Mouse (Mus musculus) limb, embryonic 10.5 days (tissue): ENCODE data around the gene B3gntl1. TPM values are rescaled to one million over a fixed set of nuclear protein-coding genes. Genes with fewer than 3 reads are reported as not detected.
A peak's percentile ranks its signal among the peaks of the same experiment; 100 is the strongest.
"Not testable (repeated sequence)": the region's sequence is repeated elsewhere in the genome, so short reads cannot be mapped to it uniquely, and the experiment has no call there.

Source experiments
- DNase-seq: peaks from one replicate; pipeline ENCODE4 v3.0.0-alpha.2; 2017; ENCODE audit warnings: low spot score
- H3K27ac ChIP-seq: fragments of 300-500 bp; sonication (generic); 2 replicates; pipeline ENCODE4 v1.5.1; 2016; ENCODE audit warnings: mild to moderate bottlenecking
- H3K27me3 ChIP-seq: fragments of 300-500 bp; sonication (generic); 2 replicates; pipeline ENCODE4 v1.6.1; 2016; ENCODE audit warnings: low read depth, mild to moderate bottlenecking; ENCODE audit not compliant: poor library complexity, severe bottlenecking
- H3K36me3 ChIP-seq: fragments of 300-500 bp; sonication (generic); 2 replicates; pipeline ENCODE4 v1.6.1; 2016; ENCODE audit warnings: mild to moderate bottlenecking, moderate library complexity
- H3K4me1 ChIP-seq: fragments of 300-500 bp; sonication (generic); 2 replicates; pipeline ENCODE4 v1.6.1; 2016
- H3K4me3 ChIP-seq: fragments of 300-500 bp; sonication (generic); 2 replicates; pipeline ENCODE4 v1.5.1; 2016; ENCODE audit warnings: mild to moderate bottlenecking, moderate library complexity
- H3K9me3 ChIP-seq: fragments of 300-500 bp; sonication (generic); replicated peaks from 2 replicates; pipeline ENCODE4 v1.6.1; 2016; ENCODE audit warnings: mild to moderate bottlenecking
- WGBS: fragments of 180-500 bp; shearing (Covaris S2); methylation state at CpG from one replicate; pipeline ENCODE4 v1.1.7; 2016; 5-methylcytosine and 5-hydroxymethylcytosine counted together
- polyA plus RNA-seq: library from polyadenylated mRNA; unstranded; fragments of >200 nt; fragmentation: Nextera tagmentation; extraction: Ambion mirVana; gene quantifications from 2 replicates; pipeline ENCODE4 v1.2.1, GENCODE M21; 2016

Gene B3gntl1
- polyA plus RNA-seq, 1 experiment from 2014 or later: 7.9 TPM

DNA sequence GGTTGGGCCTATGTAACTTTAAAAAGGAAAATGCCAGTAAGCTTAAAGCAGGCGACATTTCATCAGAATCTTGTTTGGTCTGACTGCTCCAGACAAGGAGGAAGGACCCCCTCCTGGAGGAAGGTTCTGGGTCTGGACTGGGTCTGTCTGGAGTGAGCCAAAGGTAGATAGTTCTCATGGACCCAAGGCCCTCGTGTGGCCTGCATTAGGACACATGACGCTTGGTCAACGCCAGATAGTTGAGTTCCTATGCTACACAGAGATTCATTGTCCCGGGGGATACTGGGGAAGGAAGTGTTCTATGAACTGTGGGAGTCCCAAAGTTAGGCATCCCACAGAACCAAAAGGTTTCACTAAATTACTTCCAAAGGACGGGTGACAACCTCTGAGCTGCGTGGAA, 676 bp upstream of the B3gntl1 start:
- H3K9me3 ChIP-seq: no peaks in the 10 kb centered on the region
- peaks cover 13% of the 10 kb centered on the region for H3K36me3 ChIP-seq
- H3K27ac ChIP-seq: peak overlapping the region; percentile 91
- no peaks in the 10 kb centered on the region for H3K27me3 ChIP-seq
- 77% methylated on average over 7 of the region's 7 CpGs for WGBS
- H3K4me3 ChIP-seq: peak overlapping the region; percentile 78
- H3K4me1 ChIP-seq: peaks cover 9% of the 10 kb centered on the region
- no peak for DNase-seq

DNA sequence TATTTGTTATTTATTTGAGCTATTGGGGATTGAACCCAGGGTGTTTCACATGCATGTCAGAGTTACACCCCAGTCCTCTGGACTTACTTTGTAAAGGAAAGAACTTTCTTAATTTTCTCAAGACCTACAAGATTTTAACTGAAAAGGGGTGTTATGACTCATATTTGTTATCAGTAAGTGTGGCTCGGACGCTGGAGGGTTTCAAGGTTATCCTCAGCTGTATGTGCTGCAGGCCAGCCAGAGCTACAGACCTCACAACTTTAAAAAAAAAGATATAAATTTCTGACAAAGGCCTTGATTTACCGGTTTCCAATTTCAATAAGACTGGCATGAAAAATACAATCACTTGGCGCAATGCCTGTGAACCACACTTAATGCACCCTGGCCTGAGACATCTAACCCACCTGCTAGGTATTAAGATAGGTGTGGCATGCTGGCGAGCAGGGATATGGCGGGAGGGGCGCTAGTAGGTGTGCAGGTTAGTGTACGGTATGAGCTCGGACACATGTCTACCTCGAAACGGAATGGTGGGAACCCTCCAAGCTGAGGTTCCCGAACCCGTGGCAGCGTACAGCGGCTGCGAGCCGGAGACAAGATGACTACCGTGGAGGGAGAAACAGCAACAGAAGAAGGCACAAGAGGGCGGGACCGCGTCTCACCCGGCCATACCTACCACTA, 502 bp downstream of the B3gntl1 start:
- H3K9me3 ChIP-seq: no peaks in the 10 kb centered on the region
- peak overlapping the region; percentile 91 for H3K27ac ChIP-seq
- peak overlapping the region; percentile 78 for H3K4me3 ChIP-seq
- H3K27me3 ChIP-seq: no peaks in the 10 kb centered on the region
- H3K4me1 ChIP-seq: peaks cover 9% of the 10 kb centered on the region
- peaks cover 15% of the 10 kb centered on the region for H3K36me3 ChIP-seq
- DNase-seq: no peak
- WGBS: 4% methylated on average over 21 of the region's 22 CpGs

DNA sequence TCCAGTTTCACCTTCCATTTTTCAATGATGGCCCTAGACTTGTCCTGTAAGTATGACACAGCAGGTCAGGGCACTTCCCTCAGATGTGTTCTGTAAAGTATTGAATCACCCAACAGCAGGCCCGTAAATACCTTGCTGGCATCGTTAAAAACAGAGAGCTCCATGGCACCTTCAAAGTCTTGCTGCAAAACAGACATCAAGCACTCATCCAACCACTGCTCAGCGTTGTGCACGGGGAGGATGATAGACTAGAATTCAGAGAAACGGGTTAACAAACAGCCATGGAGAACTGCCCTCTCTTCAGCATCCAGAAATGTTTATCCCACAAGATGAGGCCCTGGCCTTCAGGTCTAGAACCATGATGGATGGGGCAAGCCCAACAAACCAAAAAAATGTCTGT, 2.0 kb downstream of the B3gntl1 start:
- WGBS: 84% methylated on average over 5 of the region's 5 CpGs
- no peaks in the 10 kb centered on the region for H3K9me3 ChIP-seq

DNA sequence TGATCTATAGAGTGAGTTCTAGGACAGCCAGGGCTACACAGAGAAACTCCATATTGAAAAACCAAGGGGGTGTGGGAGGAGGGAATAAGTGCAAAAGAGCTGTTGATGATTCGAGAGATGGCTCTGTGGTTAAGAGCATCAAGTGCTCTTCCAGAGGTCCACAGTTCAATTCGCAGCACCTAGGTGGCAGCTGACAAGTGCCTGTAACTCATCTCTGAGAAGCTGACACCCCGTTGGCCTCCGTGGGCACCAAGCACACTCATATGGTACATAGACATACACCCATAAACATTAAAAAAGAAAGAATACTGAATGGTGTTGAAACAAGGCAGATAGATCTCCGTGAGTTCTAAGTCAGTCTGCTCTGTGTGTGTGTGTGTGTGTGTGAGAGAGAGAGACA, 4.2 kb downstream of the B3gntl1 start:
- H3K9me3 ChIP-seq: no peaks in the 10 kb centered on the region
- H3K36me3 ChIP-seq: peaks cover 21% of the 10 kb centered on the region
- WGBS: 90% methylated on average over 5 of the region's 5 CpGs
- H3K4me3 ChIP-seq: no peak overlapping the region
- no peaks in the 10 kb centered on the region for H3K27me3 ChIP-seq
- no peak overlapping the region for H3K27ac ChIP-seq
- no peak for DNase-seq
- H3K4me1 ChIP-seq: peaks cover 8% of the 10 kb centered on the region

More for the DNA sequence above, 2.0 kb downstream of the B3gntl1 start:
- Histone ChIP-seq H3K36me3 (peaks cover 15% of the 10 kb centered on the region), H3K4me1 (peaks cover 9% of the 10 kb centered on the region), H3K27ac (no peak overlapping the region), H3K4me3 (no peak overlapping the region), H3K27me3 (no peaks in the 10 kb centered on the region)
- no peak for DNase-seq

- no peak overlapping the region for H3K27ac ChIP-seq
- peaks cover 21% of the 10 kb centered on the region for H3K36me3 ChIP-seq
- H3K27me3 ChIP-seq: no peaks in the 10 kb centered on the region
- peaks cover 5% of the 10 kb centered on the region; the same call in 1 of the 2 replicates for H3K4me1 ChIP-seq
- WGBS: 92% methylated on average over 4 of the region's 4 CpGs
- no peaks in the 10 kb centered on the region for H3K9me3 ChIP-seq
- H3K4me3 ChIP-seq: no peak overlapping the region
- no peak for DNase-seq
These were observed 5.4 kb downstream of the B3gntl1 start for GRCm38 (mm10) chr11:121667541-121667940.

GRCm38 (mm10) chr11:121661116-121661515, 11.8 kb downstream of the B3gntl1 start:
- DNase-seq: no peak
- no peaks in the 10 kb centered on the region for H3K9me3 ChIP-seq
- peaks cover 19% of the 10 kb centered on the region for H3K36me3 ChIP-seq
- H3K27me3 ChIP-seq: no peaks in the 10 kb centered on the region
- 96% methylated on average over 2 of the region's 2 CpGs for WGBS
- H3K27ac ChIP-seq: no peak overlapping the region
- H3K4me1 ChIP-seq: no peaks in the 10 kb centered on the region
- no peak overlapping the region for H3K4me3 ChIP-seq

DNA sequence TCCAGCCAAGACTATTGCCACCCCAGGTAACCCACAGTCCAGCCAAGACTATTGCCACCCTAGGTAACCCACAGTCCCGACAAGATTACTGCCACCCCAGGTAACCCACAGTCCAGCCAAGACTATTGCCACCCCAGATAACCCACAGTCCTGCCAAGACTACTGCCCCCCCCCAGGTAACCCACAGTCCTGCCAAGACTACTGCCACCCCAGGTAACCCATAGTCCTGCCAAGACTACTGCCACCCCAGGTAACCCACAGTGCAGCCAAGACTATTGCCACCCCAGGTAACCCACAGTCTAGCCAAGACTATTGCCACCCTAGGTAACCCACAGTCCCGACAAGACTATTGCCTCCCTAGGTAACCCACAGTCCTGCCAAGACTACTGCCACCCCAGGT, 12.3 kb downstream of the B3gntl1 start:
- H3K27ac ChIP-seq, H3K27me3 ChIP-seq, H3K4me1 ChIP-seq, H3K4me3 ChIP-seq, DNase-seq, H3K9me3 ChIP-seq: not testable (repeated sequence)
- peaks cover 19% of the 10 kb centered on the region for H3K36me3 ChIP-seq
- WGBS: 95% methylated on average over 2 of the region's 2 CpGs

- no peak for DNase-seq
- WGBS: 57% methylated on average over 1 of the region's 1 CpGs
- no peak overlapping the region for H3K27ac ChIP-seq
- H3K4me1 ChIP-seq: no peaks in the 10 kb centered on the region
- no peaks in the 10 kb centered on the region for H3K27me3 ChIP-seq
- peaks cover 13% of the 10 kb centered on the region; the same call in 1 of the 2 replicates for H3K36me3 ChIP-seq
- H3K9me3 ChIP-seq: no peaks in the 10 kb centered on the region
- H3K4me3 ChIP-seq: no peak overlapping the region
These were observed 14.8 kb downstream of the B3gntl1 start for GRCm38 (mm10) chr11:121658151-121658550.

GRCm38 (mm10) chr11:121655807-121656511, 17.0 kb downstream of the B3gntl1 start:
- no peak for DNase-seq
- H3K27ac ChIP-seq: no peak overlapping the region
- WGBS: 85% methylated on average over 6 of the region's 6 CpGs
- H3K4me3 ChIP-seq: no peak overlapping the region
- peaks cover 13% of the 10 kb centered on the region; the same call in 1 of the 2 replicates for H3K36me3 ChIP-seq
- H3K27me3 ChIP-seq: no peaks in the 10 kb centered on the region
- H3K9me3 ChIP-seq: no peaks in the 10 kb centered on the region
- H3K4me1 ChIP-seq: no peaks in the 10 kb centered on the region

DNA sequence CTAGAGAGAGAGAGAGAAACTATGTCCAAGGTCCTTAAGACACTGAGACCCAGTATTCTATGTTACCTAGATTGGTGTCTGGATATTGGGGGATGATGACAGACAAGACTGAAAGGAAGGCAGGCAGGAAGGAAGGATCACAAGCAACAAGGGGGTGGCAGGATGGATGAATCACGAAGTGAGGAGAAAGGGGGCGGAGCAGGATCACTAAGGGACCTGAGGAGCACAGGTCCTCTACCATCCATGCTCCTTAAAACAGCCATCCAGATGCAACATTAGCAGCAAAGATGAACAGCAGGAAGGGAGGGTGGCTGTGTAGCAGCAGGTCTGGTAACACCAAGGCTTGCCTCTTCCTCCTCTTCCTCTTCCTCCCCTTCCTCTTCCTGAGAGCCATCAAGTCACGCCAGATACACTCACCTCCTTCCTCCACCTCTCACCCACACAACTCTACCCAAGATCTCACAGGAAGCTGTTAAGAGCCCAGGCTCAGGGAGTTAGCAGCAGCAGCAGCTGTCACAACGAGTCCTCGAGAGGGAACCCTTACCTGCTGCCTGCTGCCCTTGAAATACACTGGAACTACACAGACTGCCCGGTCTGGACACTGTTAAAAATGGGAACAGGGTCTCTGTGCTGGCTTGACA, 17.7 kb downstream of the B3gntl1 start:
- H3K36me3 ChIP-seq: peaks cover 13% of the 10 kb centered on the region; the same call in 1 of the 2 replicates
- no peak for DNase-seq
- H3K4me3 ChIP-seq: no peak overlapping the region
- H3K27ac ChIP-seq: no peak overlapping the region
- H3K27me3 ChIP-seq: no peaks in the 10 kb centered on the region
- WGBS: 83% methylated on average over 6 of the region's 6 CpGs
- H3K9me3 ChIP-seq: no peaks in the 10 kb centered on the region
- H3K4me1 ChIP-seq: no peaks in the 10 kb centered on the region

GRCm38 (mm10) chr11:121654406-121654945, 18.5 kb downstream of the B3gntl1 start:
- no peak overlapping the region for H3K27ac ChIP-seq
- no peak overlapping the region for H3K4me3 ChIP-seq
- DNase-seq: no peak
- H3K27me3 ChIP-seq: no peaks in the 10 kb centered on the region
- peaks cover 12% of the 10 kb centered on the region; the same call in 1 of the 2 replicates for H3K36me3 ChIP-seq
- H3K9me3 ChIP-seq: no peaks in the 10 kb centered on the region
- no peaks in the 10 kb centered on the region for H3K4me1 ChIP-seq
- WGBS: 90% methylated on average over 9 of the region's 9 CpGs

GRCm38 (mm10) chr11:121653631-121654030, 19.3 kb downstream of the B3gntl1 start:
- no peaks in the 10 kb centered on the region for H3K4me1 ChIP-seq
- no peaks in the 10 kb centered on the region for H3K9me3 ChIP-seq
- H3K36me3 ChIP-seq: peaks cover 13% of the 10 kb centered on the region; the same call in 1 of the 2 replicates
- H3K4me3 ChIP-seq: no peak overlapping the region
- H3K27ac ChIP-seq: no peak overlapping the region
- no peaks in the 10 kb centered on the region for H3K27me3 ChIP-seq
- no peak for DNase-seq
- 90% methylated on average over 4 of the region's 4 CpGs for WGBS
